Mouse (Mus musculus) lung, embryonic 16.5 days (tissue): ENCODE data around the gene Mcidas. TPM values are rescaled to one million over a fixed set of nuclear protein-coding genes. Genes with fewer than 3 reads are reported as not detected.

Source experiments
- ATAC-seq: fragments of 200-750 bp; cut with Nextera tagmentation; 2 replicates; pipeline ENCODE4 v1.8.0; 2017; ENCODE audit warnings: low read depth, mild to moderate bottlenecking, moderate library complexity
- H3K27ac ChIP-seq: fragments of 300-500 bp; sonication (generic); 2 replicates; pipeline ENCODE4 v1.5.1; 2014; ENCODE audit warnings: mild to moderate bottlenecking, control low read depth, low read length
- H3K27me3 ChIP-seq: fragments of 300-500 bp; sonication (generic); 2 replicates; pipeline ENCODE4 v1.6.1; 2014; ENCODE audit warnings: low read depth, low read length, mixed read lengths; ENCODE audit not compliant: control insufficient read depth, insufficient read depth
- H3K36me3 ChIP-seq: fragments of 300-500 bp; sonication (generic); 2 replicates; pipeline ENCODE4 v1.6.1; 2014; ENCODE audit warnings: low read length; ENCODE audit not compliant: control insufficient read depth, insufficient read depth
- H3K4me1 ChIP-seq: fragments of 300-500 bp; sonication (generic); replicated peaks from 2 replicates; pipeline ENCODE4 v1.6.1; 2014; ENCODE audit warnings: low read length, mixed read lengths; ENCODE audit not compliant: control insufficient read depth, insufficient read depth
- H3K4me2 ChIP-seq: fragments of 300-500 bp; sonication (generic); 2 replicates; pipeline ENCODE4 v1.6.1; 2014; ENCODE audit warnings: low read depth, low read length, control low read depth
- H3K4me3 ChIP-seq: fragments of 300-500 bp; sonication (generic); 2 replicates; pipeline ENCODE4 v1.5.1; 2014; ENCODE audit warnings: mild to moderate bottlenecking, low read length, control low read depth
- H3K9ac ChIP-seq: fragments of 300-500 bp; sonication (generic); 2 replicates; pipeline ENCODE4 v1.6.1; 2014; ENCODE audit warnings: low read length, control low read depth
- H3K9me3 ChIP-seq: fragments of 300-500 bp; sonication (generic); 2 replicates; pipeline ENCODE4 v1.6.1; 2016; ENCODE audit warnings: low read length; ENCODE audit not compliant: control insufficient read depth
- WGBS: fragments of 180-500 bp; shearing (Covaris S2); extraction: QIAGEN DNeasy Blood & Tissue Kit; methylation state at CpG from one replicate; pipeline ENCODE4 v1.1.7; 2014; 5-methylcytosine and 5-hydroxymethylcytosine counted together
- microRNA counts: library from miRNA; unstranded; fragments of <30 nt; microRNA quantifications from one replicate; lab custom pipeline; 2016
- microRNA-seq: library from miRNA; unstranded; fragments of <30 nt; microRNA quantifications from one replicate; pipeline ENCODE4, GENCODE M21; 2016
- polyA plus RNA-seq: library from polyadenylated mRNA; unstranded; fragments of >200 nt; fragmentation: Nextera tagmentation; extraction: Ambion mirVana; gene quantifications from 2 replicates; pipeline ENCODE4 v1.2.1, GENCODE M21; 2015

Gene Mcidas
- polyA plus RNA-seq, 1 experiment from 2014 or later: 9.9 TPM

DNA sequence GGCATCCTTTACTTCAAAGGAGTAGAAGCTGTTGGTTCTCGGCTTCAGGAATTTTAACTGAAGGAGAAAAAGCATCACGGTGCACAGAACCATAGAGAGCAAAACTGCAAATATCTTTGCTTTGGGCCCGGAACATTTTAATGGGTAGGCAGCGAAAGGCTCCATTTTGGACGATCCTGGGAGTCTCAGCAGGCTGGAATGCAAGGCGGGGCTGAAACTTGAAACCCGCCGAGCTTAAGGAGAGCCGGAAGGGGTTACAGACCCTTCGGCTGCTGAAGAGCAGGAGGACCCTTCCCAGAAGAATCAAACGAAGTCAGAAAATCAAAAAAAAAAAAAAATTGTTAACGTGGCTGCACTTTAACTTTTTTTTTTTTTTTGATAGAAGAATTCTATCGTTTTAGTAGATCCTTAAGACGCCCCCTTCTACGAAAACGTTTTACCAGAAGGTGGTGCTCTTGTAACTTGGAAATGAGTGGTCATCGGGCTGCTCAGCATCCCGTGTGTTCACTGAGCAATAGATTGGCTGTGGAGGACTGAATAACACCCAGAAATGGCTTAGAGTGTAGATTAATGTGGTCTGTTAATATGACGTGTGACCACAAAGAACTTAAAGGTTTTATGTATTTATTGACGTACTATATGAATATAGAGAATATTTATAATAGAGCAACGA is 52.7 kb downstream of the Mcidas start, which contains the start of gene Gpx8:
Gpx8 (minus strand) TSS at position 200 of the 673 bp plus-strand sequence.
- peak within 1 kb of the TSS; percentile 71 for H3K9ac ChIP-seq
- peak; percentile 94 for ATAC-seq
- peaks cover 9% of the 10 kb centered on the region; the same call in 1 of the 2 replicates for H3K4me1 ChIP-seq
- H3K4me2 ChIP-seq: peak within 1 kb of the TSS; percentile 78
- H3K9me3 ChIP-seq: no peaks in the 10 kb centered on the region
- peak within 1 kb of the TSS; percentile 59 for H3K4me3 ChIP-seq
- H3K27ac ChIP-seq: peak within 1 kb of the TSS; percentile 83
- 3% methylated on average over 21 of the region's 21 CpGs for WGBS
- H3K27me3 ChIP-seq: no peaks in the 10 kb centered on the region
- peaks cover 9% of the 10 kb centered on the region for H3K36me3 ChIP-seq

- ATAC-seq: peak; percentile 8; the same call in 1 of the 2 replicates
- H3K4me3 ChIP-seq: no peak overlapping the region
- H3K4me2 ChIP-seq: no peak overlapping the region
- H3K4me1 ChIP-seq: peaks cover 9% of the 10 kb centered on the region; the same call in 1 of the 2 replicates
- no peaks in the 10 kb centered on the region for H3K27me3 ChIP-seq
- H3K27ac ChIP-seq: no peak overlapping the region
- no peaks in the 10 kb centered on the region for H3K9me3 ChIP-seq
- H3K9ac ChIP-seq: no peak overlapping the region
- peaks cover 8% of the 10 kb centered on the region for H3K36me3 ChIP-seq
Observed at GRCm38 (mm10) chr13:113047018-113047417, 53.4 kb downstream of the Mcidas start.

- no peak overlapping the region for H3K27ac ChIP-seq
Observed at GRCm38 (mm10) chr13:113047647-113048046, 54.0 kb downstream of the Mcidas start.

More at GRCm38 (mm10) chr13:113047647-113048046, 54.0 kb downstream of the Mcidas start:
- Histone ChIP-seq H3K36me3 (peaks cover 5% of the 10 kb centered on the region), H3K4me2 (no peak overlapping the region), H3K9ac (no peak overlapping the region), H3K27me3 (no peaks in the 10 kb centered on the region), H3K9me3 (no peaks in the 10 kb centered on the region), H3K4me1 (peaks cover 9% of the 10 kb centered on the region; the same call in 1 of the 2 replicates), H3K4me3 (no peak overlapping the region)
- WGBS: 43% methylated on average over 3 of the region's 3 CpGs
- no peak for ATAC-seq

MicroRNAs within 50 kb of the gene (microRNA counts, 519-probe panel; counts per million panel counts)
- microRNA mmu-miR-449a (lab: Ali Mortazavi, UCI): 4,456 counts per million, percentile 91 among the panel's probes with 10 or more counts
- microRNA mmu-miR-449b (lab: Ali Mortazavi, UCI): not detected
- not detected for microRNA mmu-miR-449c (lab: Ali Mortazavi, UCI)

Small RNAs within 50 kb of the gene (microRNA-seq; reads per million reads assigned to microRNA genes)
- gene Mir449a: 18,366 reads per million, percentile 97 among the genes with 10 or more reads in this experiment
- gene Mir449b: 26.9 reads per million, percentile 35 among the genes with 10 or more reads in this experiment
- gene Mir449c: 29.2 reads per million, percentile 37 among the genes with 10 or more reads in this experiment

Other genes starting within 250 kb of the Mcidas start
- gene Plpp1, start 193.1 kb upstream of the Mcidas start, polyA plus RNA-seq: 81.5 and 90.8 TPM in 2 replicates
- gene Mtrex, start 66.4 kb upstream of the Mcidas start, polyA plus RNA-seq: 63.7 and 67.0 TPM in 2 replicates
- 14.3 and 17.8 TPM in 2 replicates for gene Dhx29, start 66.4 kb upstream of the Mcidas start, polyA plus RNA-seq
- gene Ccno, start 6.0 kb upstream of the Mcidas start, polyA plus RNA-seq: 15.3 and 16.7 TPM in 2 replicates
- 4.6 and 5.4 TPM in 2 replicates for gene Cdc20b, start 41.3 kb downstream of the Mcidas start, polyA plus RNA-seq
- 169 and 172 TPM in 2 replicates for gene Gpx8, start 52.6 kb downstream of the Mcidas start, polyA plus RNA-seq
- 5.6 and 17.4 TPM in 2 replicates for gene Gzma, start 107.1 kb downstream of the Mcidas start, polyA plus RNA-seq
- 1.6 and 2.1 TPM in 2 replicates for gene Esm1, start 215.8 kb downstream of the Mcidas start, polyA plus RNA-seq
- gene Gzmk, start 232.1 kb downstream of the Mcidas start, polyA plus RNA-seq: not detected in 2 replicates